Mouse (Mus musculus) liver, embryonic 14.5 days (tissue): ENCODE measurements at regions not wholly inside any gene's neighbourhood (a gene's known extent, or its start where the extent isn't known, plus 50 kb on each side); places are given as distances from the start of the nearest gene placed in this dataset.
A peak's percentile ranks its signal among the peaks of the same experiment; 100 is the strongest.

ENCODE experiments used
- ATAC-seq: fragments of 200-750 bp; cut with Nextera tagmentation; 2 replicates; pipeline ENCODE4 v1.8.0; 2017; ENCODE audit warnings: moderate number of reproducible peaks, mild to moderate bottlenecking, moderate library complexity; ENCODE audit not compliant: insufficient read depth
- DNase-seq, 3 experiments: peaks; one replicate each; pipeline ENCODE4 v3.0.0-alpha.2; 2012 to 2013; ENCODE audit warnings: low read depth in 3 of 3, low spot score in 3 of 3
- H3K27ac ChIP-seq: fragments of 300-500 bp; sonication (generic); 2 replicates; pipeline ENCODE4 v1.5.1; 2014; ENCODE audit warnings: moderate library complexity, mild to moderate bottlenecking, control low read depth, inconsistent platforms
- H3K27me3 ChIP-seq: fragments of 300-500 bp; sonication (generic); 2 replicates; pipeline ENCODE4 v1.6.1; 2014; ENCODE audit warnings: mild to moderate bottlenecking, low read length, moderate library complexity; ENCODE audit not compliant: control insufficient read depth, insufficient read depth
- H3K36me3 ChIP-seq: fragments of 300-500 bp; sonication (generic); replicated peaks from 2 replicates; pipeline ENCODE4 v1.6.1; 2014; ENCODE audit warnings: low read depth; ENCODE audit not compliant: control insufficient read depth, insufficient read depth
- H3K4me1 ChIP-seq, 2 experiments: fragments of 200-500 bp in 1 of 2; fragments of 300-500 bp in 1 of 2; sonication (generic) in 1 of 2; replicated peaks; 2 replicates each; pipeline ENCODE4 v1.6.1; 2012 to 2014; ENCODE audit warnings: antibody characterized with exemption in 1 of 2, inconsistent platforms in 1 of 2, low read length in 1 of 2; ENCODE audit not compliant: control insufficient read depth in 2 of 2, insufficient read depth in 2 of 2
- H3K4me2 ChIP-seq: fragments of 300-500 bp; sonication (generic); 2 replicates; pipeline ENCODE4 v1.6.1; 2014; ENCODE audit warnings: low read depth, mild to moderate bottlenecking, control low read depth, moderate library complexity
- H3K4me3 ChIP-seq, 2 experiments: fragments of 200-500 bp in 1 of 2; fragments of 300-500 bp in 1 of 2; sonication (generic) in 1 of 2; 2 replicates each; pipeline ENCODE4 v1.5.1; 2012 to 2014; ENCODE audit warnings: low read depth in 2 of 2, low read length in 2 of 2, mild to moderate bottlenecking in 2 of 2, control low read depth in 1 of 2, inconsistent platforms in 1 of 2, moderate library complexity in 1 of 2; ENCODE audit not compliant: insufficient read depth in 1 of 2
- H3K9ac ChIP-seq: fragments of 300-500 bp; sonication (generic); replicated peaks from 2 replicates; pipeline ENCODE4 v1.6.1; 2014; ENCODE audit warnings: mild to moderate bottlenecking, control low read depth, moderate library complexity
- H3K9me3 ChIP-seq: fragments of 300-500 bp; sonication (generic); 2 replicates; pipeline ENCODE4 v1.6.1; 2016; ENCODE audit warnings: low read length, mixed read lengths; ENCODE audit not compliant: control insufficient read depth
- CTCF ChIP-seq: IDR thresholded peaks from 2 replicates; pipeline ENCODE4 v1.5.1; 2016; ENCODE audit warnings: antibody characterized with exemption, low read depth, control low read depth
- EP300 ChIP-seq: IDR thresholded peaks from 2 replicates; pipeline ENCODE4 v1.6.1; 2016; ENCODE audit warnings: antibody characterized with exemption, low read depth
- WGBS: fragments of 180-500 bp; shearing (Covaris S2); extraction: QIAGEN DNeasy Blood & Tissue Kit; methylation state at CpG from one replicate; pipeline ENCODE4 v1.1.7; 2014; ENCODE audit not compliant: insufficient replicate concordance; 5-methylcytosine and 5-hydroxymethylcytosine counted together

DNA sequence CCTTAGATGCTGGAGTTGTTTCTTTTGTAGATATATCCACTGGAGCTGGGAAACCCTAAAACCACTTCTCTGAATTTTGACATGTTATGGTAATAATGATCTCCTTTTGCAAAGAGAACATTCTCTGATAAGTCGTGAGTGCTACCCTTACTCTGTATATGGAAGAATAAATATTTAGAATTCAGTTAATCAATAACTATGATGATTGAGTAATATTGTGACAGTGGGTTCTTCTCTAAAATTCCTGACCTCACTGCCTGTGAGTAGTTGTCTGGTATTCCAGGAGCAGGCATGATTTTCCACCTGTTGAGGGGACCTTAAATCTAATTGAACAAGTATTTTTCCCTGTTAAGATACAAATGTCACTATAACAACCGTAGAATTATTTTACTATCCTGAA is 1707.0 kb upstream of the Nudt12 start:
- ATAC-seq (no peak), DNase-seq (no peak)
- Histone ChIP-seq H3K4me3 (no peak overlapping the region), H3K9me3 (no peaks in the 10 kb centered on the region), H3K4me2 (no peak overlapping the region), H3K9ac (no peak overlapping the region), H3K4me1 (no peaks in the 10 kb centered on the region), H3K27me3 (no peaks in the 10 kb centered on the region), H3K36me3 (no peaks in the 10 kb centered on the region), H3K27ac (no peak overlapping the region)
- TF ChIP-seq EP300, result no peak
- no peak for TF ChIP-seq CTCF
- WGBS, result 62% methylated on average over 2 of the region's 2 CpGs

DNA sequence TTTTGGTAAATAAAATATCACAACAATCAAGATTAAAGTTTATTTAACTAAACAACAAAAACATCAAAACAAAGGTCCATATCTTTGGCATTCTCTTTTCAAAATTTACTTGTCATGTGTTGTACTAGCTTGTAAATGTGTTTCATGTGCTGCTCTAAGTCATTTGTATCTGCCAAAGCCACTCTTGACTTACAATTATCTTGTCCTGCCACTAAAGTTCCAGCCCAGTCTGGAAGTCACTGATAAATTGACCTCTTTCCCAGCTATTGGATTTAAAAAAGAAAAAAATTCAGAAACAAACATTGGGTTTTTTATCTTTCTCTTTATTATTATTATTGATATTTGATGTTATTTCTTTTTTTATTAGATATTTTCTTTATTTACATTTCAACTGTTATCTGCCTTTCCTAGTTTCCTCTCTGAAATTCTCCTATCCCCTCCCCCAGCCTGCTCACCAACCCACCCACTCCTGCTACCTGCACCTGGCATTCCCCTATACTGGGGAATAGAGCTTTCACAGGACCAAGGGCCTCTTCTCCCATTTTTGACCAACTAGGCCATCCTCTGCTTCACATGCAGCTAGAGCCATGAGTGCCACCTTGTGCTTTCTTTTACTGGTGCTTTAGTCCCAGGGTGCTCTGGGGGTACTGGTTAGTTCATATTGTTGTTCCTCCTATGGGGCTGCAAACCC is 1704.9 kb upstream of the Nudt12 start:
- ATAC-seq, result peak; percentile 74; the same call in 1 of the 2 replicates
- DNase-seq, result no peak

DNA sequence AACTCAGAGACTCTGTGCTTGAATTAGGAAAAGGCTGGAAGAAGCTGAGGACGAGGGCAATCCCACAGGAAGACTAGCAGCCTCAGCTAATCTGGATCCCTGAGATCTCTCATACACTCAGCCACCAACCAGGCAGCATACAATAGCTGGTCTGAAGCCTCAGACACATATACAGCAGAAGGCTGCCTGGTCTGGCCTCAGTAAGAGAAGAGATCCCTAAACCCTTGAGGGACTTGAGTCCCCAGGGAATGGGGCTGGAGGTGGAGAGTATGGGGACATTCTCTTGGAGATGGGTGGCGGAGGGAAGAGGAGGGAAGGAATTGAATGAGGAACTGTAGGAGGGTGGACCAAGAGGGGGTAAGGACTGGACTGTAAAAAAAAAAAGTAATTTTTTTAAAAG is 1704.3 kb upstream of the Nudt12 start:
- DNase-seq, result no peak
- Histone ChIP-seq H3K9ac (no peak overlapping the region), H3K4me1 (no peaks in the 10 kb centered on the region), H3K27ac (no peak overlapping the region), H3K4me3 (no peak overlapping the region), H3K36me3 (no peaks in the 10 kb centered on the region), H3K9me3 (no peaks in the 10 kb centered on the region), H3K27me3 (no peaks in the 10 kb centered on the region), H3K4me2 (no peak overlapping the region)
- no peak for ATAC-seq
- TF ChIP-seq CTCF (no peak), EP300 (no peak)
- WGBS, result 43% methylated on average over 2 of the region's 2 CpGs

More for the DNA sequence above, 1704.9 kb upstream of the Nudt12 start:
- no peak overlapping the region for H3K4me3 ChIP-seq
- H3K4me2 ChIP-seq, result no peak overlapping the region
- TF ChIP-seq CTCF, result no peak
- TF ChIP-seq EP300, result no peak
- no peaks in the 10 kb centered on the region for H3K27me3 ChIP-seq
- no peaks in the 10 kb centered on the region for H3K9me3 ChIP-seq
- H3K36me3 ChIP-seq, result no peaks in the 10 kb centered on the region
- no peaks in the 10 kb centered on the region for H3K4me1 ChIP-seq
- no peak overlapping the region for H3K27ac ChIP-seq
- H3K9ac ChIP-seq, result no peak overlapping the region
